Mouse (Mus musculus) MEL (cell line): ENCODE results near the gene Lmntd1. TPM values are rescaled to one million over a fixed set of nuclear protein-coding genes. Genes with fewer than 3 reads are reported as not detected.

Experiments
- DNase-seq: peaks from one replicate; pipeline ENCODE4 v3.0.0; 2011; ENCODE audit warnings: low read depth, low spot score
- H3K27ac ChIP-seq: 2 replicates; pipeline ENCODE4 v1.5.1; 2012; ENCODE audit warnings: low read depth, mild to moderate bottlenecking, control low read depth, low read length, moderate library complexity; ENCODE audit not compliant: control insufficient read depth
- H3K27me3 ChIP-seq, 2 experiments: fragments of 150-350 bp in 1 of 2; sonication (generic) in 1 of 2; 2 replicates each; pipeline ENCODE4 v1.6.1; 2012; ENCODE audit warnings: low read length in 2 of 2, mild to moderate bottlenecking in 2 of 2, improper control_type of control experiment in 1 of 2, moderate library complexity in 1 of 2; ENCODE audit not compliant: insufficient read depth in 2 of 2, control insufficient read depth in 1 of 2
- H3K36me3 ChIP-seq, 2 experiments: 2 replicates each; pipeline ENCODE4 v1.6.1; 2012 to 2014; ENCODE audit warnings: low read length in 2 of 2, improper control_type of control experiment in 1 of 2, inconsistent platforms in 1 of 2, mild to moderate bottlenecking in 1 of 2; ENCODE audit not compliant: insufficient read depth in 2 of 2, control insufficient read depth in 1 of 2
- H3K4me1 ChIP-seq, 2 experiments: fragments of 150-350 bp in 1 of 2; sonication (generic) in 1 of 2; 2 replicates each; pipeline ENCODE4 v1.6.1; 2012; ENCODE audit warnings: low read length in 2 of 2, improper control_type of control experiment in 1 of 2, mild to moderate bottlenecking in 1 of 2; ENCODE audit not compliant: insufficient read depth in 2 of 2, control insufficient read depth in 1 of 2
- H3K4me3 ChIP-seq, 2 experiments: fragments of 150-350 bp in 1 of 2; sonication (generic) in 1 of 2; 2 replicates each; pipeline ENCODE4 v1.5.1; 2012; ENCODE audit warnings: low read depth in 2 of 2, low read length in 2 of 2, mild to moderate bottlenecking in 2 of 2, moderate library complexity in 2 of 2, control low read depth in 1 of 2, improper control_type of control experiment in 1 of 2; ENCODE audit not compliant: control insufficient read depth in 1 of 2, insufficient read depth in 1 of 2
- H3K79me2 ChIP-seq: 2 replicates; pipeline ENCODE4 v1.6.1; 2012; ENCODE audit warnings: mild to moderate bottlenecking, low read length, moderate library complexity; ENCODE audit not compliant: control insufficient read depth, poor library complexity, insufficient read depth
- H3K9ac ChIP-seq: 2 replicates; pipeline ENCODE4 v1.6.1; 2012; ENCODE audit warnings: low read depth, mild to moderate bottlenecking, control low read depth, low read length, moderate library complexity; ENCODE audit not compliant: control insufficient read depth, poor library complexity, severe bottlenecking
- H3K9me3 ChIP-seq: fragments of 150-350 bp; sonication (generic); replicated peaks from 2 replicates; pipeline ENCODE4 v1.6.1; 2012; ENCODE audit warnings: mild to moderate bottlenecking, low read length, improper control_type of control experiment, moderate library complexity; ENCODE audit not compliant: insufficient read depth
- BHLHE40 ChIP-seq: IDR thresholded peaks from 2 replicates; pipeline ENCODE4 v1.6.1; 2012; ENCODE audit warnings: low read depth, mild to moderate bottlenecking, inconsistent platforms, low read length, improper control_type of control experiment, borderline replicate concordance
- CTCF ChIP-seq, 3 experiments: IDR thresholded peaks in 2 of 3; conservative IDR thresholded peaks in 1 of 3; 2 replicates each; pipeline ENCODE4 v1.5.1; 2011 to 2012; ENCODE audit warnings: low read length in 3 of 3, low read depth in 2 of 3, mild to moderate bottlenecking in 2 of 3, improper control_type of control experiment in 1 of 3, inconsistent platforms in 1 of 3, mixed read lengths in 1 of 3, moderate library complexity in 1 of 3; ENCODE audit not compliant: control insufficient read depth in 1 of 3, insufficient read depth in 1 of 3, poor library complexity in 1 of 3, severe bottlenecking in 1 of 3
- ELF1 ChIP-seq: IDR thresholded peaks from 2 replicates; pipeline ENCODE4 v1.6.1; 2014; ENCODE audit warnings: low read depth, mild to moderate bottlenecking, inconsistent platforms, low read length, improper control_type of control experiment, moderate library complexity
- EP300 ChIP-seq, 2 experiments: IDR thresholded peaks; 2 replicates each; pipeline ENCODE4 v1.6.1; 2011; ENCODE audit warnings: improper control_type of control experiment in 2 of 2, low read length in 2 of 2, low read depth in 1 of 2, mild to moderate bottlenecking in 1 of 2
- ETS1 ChIP-seq: IDR thresholded peaks from 2 replicates; pipeline ENCODE4 v1.6.1; 2012; ENCODE audit warnings: low read depth, mild to moderate bottlenecking, inconsistent platforms, low read length, improper control_type of control experiment, moderate library complexity
- GABPA ChIP-seq: IDR thresholded peaks from 2 replicates; pipeline ENCODE4 v1.6.1; 2012; ENCODE audit warnings: low read depth, mild to moderate bottlenecking, inconsistent platforms, low read length, improper control_type of control experiment, moderate library complexity
- GATA1 ChIP-seq: IDR thresholded peaks from 2 replicates; pipeline ENCODE4 v1.6.1; 2011; ENCODE audit warnings: low read depth, low read length, improper control_type of control experiment
- JUND ChIP-seq: IDR thresholded peaks from 2 replicates; pipeline ENCODE4 v1.6.1; 2011; ENCODE audit warnings: low read depth, mild to moderate bottlenecking, improper control_type of control experiment, low read length
- MAFK ChIP-seq: IDR thresholded peaks from 2 replicates; pipeline ENCODE4 v1.6.1; 2011; ENCODE audit warnings: low read depth, mild to moderate bottlenecking, low read length, improper control_type of control experiment, borderline replicate concordance
- MAX ChIP-seq: IDR thresholded peaks from 2 replicates; pipeline ENCODE4 v1.6.1; 2011; ENCODE audit warnings: low read length, improper control_type of control experiment
- MAZ ChIP-seq: IDR thresholded peaks from 2 replicates; pipeline ENCODE4 v1.6.1; 2012; ENCODE audit warnings: low read depth, mild to moderate bottlenecking, inconsistent platforms, low read length, improper control_type of control experiment
- MEF2A ChIP-seq: IDR thresholded peaks from 2 replicates; pipeline ENCODE4 v1.6.1; 2014; ENCODE audit warnings: low read depth, mild to moderate bottlenecking, inconsistent platforms, low read length, improper control_type of control experiment; ENCODE audit not compliant: poor library complexity, insufficient replicate concordance, severe bottlenecking; ENCODE audit errors: extremely low read depth
- MXI1 ChIP-seq: IDR thresholded peaks from 2 replicates; pipeline ENCODE4 v1.6.1; 2011; ENCODE audit warnings: mild to moderate bottlenecking, low read depth, low read length, improper control_type of control experiment
- MYC ChIP-seq: IDR thresholded peaks from 2 replicates; pipeline ENCODE4 v1.6.1; 2011; ENCODE audit warnings: low read depth, mild to moderate bottlenecking, low read length, improper control_type of control experiment, moderate library complexity
- NELFE ChIP-seq: IDR thresholded peaks from 2 replicates; pipeline ENCODE4 v1.6.1; 2011; ENCODE audit warnings: low read depth, low read length, improper control_type of control experiment
- POLR2A ChIP-seq, 2 experiments: IDR thresholded peaks; 2 replicates each; pipeline ENCODE4 v1.6.1; 2011 to 2012; ENCODE audit warnings: low read length in 2 of 2, mild to moderate bottlenecking in 2 of 2, control low read depth in 1 of 2, improper control_type of control experiment in 1 of 2, low read depth in 1 of 2, moderate library complexity in 1 of 2; ENCODE audit not compliant: control insufficient read depth in 1 of 2, insufficient read depth in 1 of 2, poor library complexity in 1 of 2
- POLR2AphosphoS2 ChIP-seq: IDR thresholded peaks from 2 replicates; pipeline ENCODE4 v1.6.1; 2011; ENCODE audit warnings: low read length, improper control_type of control experiment
- POLR2AphosphoS5 ChIP-seq: IDR thresholded peaks from 2 replicates; pipeline ENCODE4 v1.6.1; 2012; ENCODE audit warnings: low read depth, borderline replicate concordance, mild to moderate bottlenecking, inconsistent platforms, low read length, moderate library complexity, mixed read lengths
- RAD21 ChIP-seq: IDR thresholded peaks from 2 replicates; pipeline ENCODE4 v1.6.1; 2011; ENCODE audit warnings: mild to moderate bottlenecking, low read depth, low read length, improper control_type of control experiment
- RCOR1 ChIP-seq: IDR thresholded peaks from 2 replicates; pipeline ENCODE4 v1.6.1; 2012; ENCODE audit warnings: low read depth, mild to moderate bottlenecking, inconsistent platforms, low read length, improper control_type of control experiment
- SIN3A ChIP-seq: IDR thresholded peaks from 2 replicates; pipeline ENCODE4 v1.6.1; 2012; ENCODE audit warnings: low read length, improper control_type of control experiment, inconsistent platforms
- SMC3 ChIP-seq: IDR thresholded peaks from 2 replicates; pipeline ENCODE4 v1.6.1; 2011; ENCODE audit warnings: low read depth, low read length, improper control_type of control experiment
- TBP ChIP-seq: IDR thresholded peaks from 2 replicates; pipeline ENCODE4 v1.8.0; 2011; ENCODE audit warnings: low read depth, low read length, improper control_type of control experiment
- TCF12 ChIP-seq: IDR thresholded peaks from 2 replicates; pipeline ENCODE4 v1.6.1; 2014; ENCODE audit warnings: low read depth, mild to moderate bottlenecking, inconsistent platforms, low read length, improper control_type of control experiment, moderate library complexity
- USF1 ChIP-seq: IDR thresholded peaks from 2 replicates; pipeline ENCODE4 v1.6.1; 2014; ENCODE audit warnings: low read depth, mild to moderate bottlenecking, inconsistent platforms, low read length, improper control_type of control experiment, moderate library complexity
- USF2 ChIP-seq, 2 experiments: IDR thresholded peaks; 2 replicates each; pipeline ENCODE4 v1.6.1; 2011 to 2012; ENCODE audit warnings: improper control_type of control experiment in 2 of 2, low read length in 2 of 2, borderline replicate concordance in 1 of 2, inconsistent platforms in 1 of 2, low read depth in 1 of 2, mild to moderate bottlenecking in 1 of 2; ENCODE audit not compliant: insufficient read depth in 1 of 2
- ZC3H11A ChIP-seq: IDR thresholded peaks from 2 replicates; pipeline ENCODE4 v1.6.1; 2012; ENCODE audit warnings: low read depth, mild to moderate bottlenecking, inconsistent platforms, low read length, improper control_type of control experiment
- ZKSCAN1 ChIP-seq: IDR thresholded peaks from 2 replicates; pipeline ENCODE4 v1.6.1; 2012; ENCODE audit warnings: low read depth, mild to moderate bottlenecking, inconsistent platforms, low read length, improper control_type of control experiment, moderate library complexity
- ZMIZ1 ChIP-seq: IDR thresholded peaks from 2 replicates; pipeline ENCODE4 v1.6.1; 2012; ENCODE audit warnings: low read depth, mild to moderate bottlenecking, inconsistent platforms, low read length, improper control_type of control experiment, moderate library complexity
- ZNF384 ChIP-seq: IDR thresholded peaks from 2 replicates; pipeline ENCODE4 v1.6.1; 2012; ENCODE audit warnings: low read depth, mild to moderate bottlenecking, inconsistent platforms, low read length, improper control_type of control experiment
- polyA plus RNA-seq, 2 experiments: library from polyadenylated mRNA; stranded (reverse) in 1 of 2; unstranded in 1 of 2; fragments of >175 nt in 1 of 2; fragments of >200 nt in 1 of 2; gene quantifications; 2 replicates each; pipeline versions ENCODE4 v1.2.1 to v1.2.4; 2012; ENCODE audit warnings: low replicate concordance in 2 of 2, low read depth in 1 of 2; ENCODE audit not compliant: insufficient read length in 2 of 2, insufficient read depth in 1 of 2, missing spikeins in 1 of 2
- total RNA-seq: library from RNA; depleted of rRNA; stranded (reverse); fragments of 300-350 nt; gene quantifications from 2 replicates; pipeline ENCODE4 v1.2.3, GENCODE M21; 2012

The Lmntd1 gene
- total and polyA plus RNA-seq, 3 experiments: not detected

DNA sequence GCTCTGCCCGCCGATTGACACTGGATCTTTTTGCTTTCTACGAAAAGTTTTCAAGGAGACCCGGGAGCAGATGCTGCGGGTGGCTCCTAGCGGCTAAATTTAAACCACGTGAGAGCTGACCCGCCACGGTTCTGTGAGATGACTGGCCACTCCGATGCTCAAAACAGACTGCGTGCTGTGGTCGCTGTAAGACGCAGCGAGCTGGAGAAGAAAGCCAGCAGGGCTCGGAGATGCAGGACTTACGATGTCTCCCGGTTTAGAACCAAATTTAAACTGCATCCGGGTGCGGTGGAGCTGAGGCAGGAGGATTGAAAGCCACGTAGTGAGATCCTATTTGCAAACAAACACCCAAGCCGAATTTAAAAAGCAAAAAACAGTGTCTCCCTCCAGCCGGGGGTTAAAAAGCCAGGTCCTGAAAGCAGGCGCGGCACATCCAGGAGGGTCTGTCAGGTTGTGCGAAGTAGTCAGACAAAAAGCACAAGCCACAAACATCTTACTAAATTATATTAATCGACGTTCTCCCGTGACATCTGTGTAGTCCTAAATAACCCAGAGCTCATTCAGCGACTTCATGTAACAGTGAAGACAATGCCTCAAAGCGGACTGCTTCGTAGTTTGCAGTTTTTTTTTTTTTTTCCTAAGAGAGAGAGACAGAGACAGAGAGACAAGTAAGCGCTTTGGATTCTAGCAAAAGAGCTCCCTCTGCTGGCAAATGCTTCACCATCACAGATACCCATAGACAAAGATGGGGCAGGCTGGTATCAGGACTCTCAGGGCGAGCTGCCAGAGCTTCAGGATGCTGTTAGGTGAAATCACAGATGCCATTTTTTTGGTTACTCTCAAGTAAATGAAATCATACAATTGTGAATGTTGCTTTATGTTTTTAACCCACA, 272.6 kb downstream of the Lmntd1 start:
- DNase-seq: peak; percentile 96
- H3K4me3 ChIP-seq: peak overlapping the region; percentile 53 to 74
- no peaks in the 10 kb centered on the region; a peak in 3 of 4 replicates for H3K4me1 ChIP-seq
- no peaks in the 10 kb centered on the region; a peak in 1 of 4 replicates for H3K27me3 ChIP-seq
- TF ChIP-seq MAX (no peak; the same call in 1 of the 2 replicates), POLR2AphosphoS5 (no peak), JUND (no peak), ZNF384 (peak; percentile 100), RCOR1 (peak; percentile 59), TCF12 (0 out of 2 replicates have a peak, but pooled peaks have one; percentile 17), RAD21 (peak; percentile 95), EP300 (IDR thresholded peaks at IDR 0.05; ENCODE audit: low read depth in 1 of 2, low read length in 2 of 2) (no peak), POLR2A (IDR thresholded peaks at IDR 0.05; ENCODE audit: control insufficient read depth in 1 of 2, insufficient read depth in 1 of 2, low read depth in 1 of 2, low read length in 2 of 2, poor library complexity in 1 of 2) (no peak), SIN3A (peak; percentile 91), BHLHE40 (0 out of 2 replicates have a peak, but pooled peaks have one; percentile 13), POLR2AphosphoS2 (no peak), GATA1 (peak; percentile 27; the same call in 1 of the 2 replicates), ZMIZ1 (no peak), GABPA (no peak), ZKSCAN1 (no peak; the same call in 1 of the 2 replicates), TBP (peak; percentile 55; the same call in 1 of the 2 replicates), MAFK (no peak), USF1 (peak; percentile 45; the same call in 1 of the 2 replicates), MEF2A (no peak), ZC3H11A (peak; percentile 93), MAZ (peak; percentile 52; the same call in 1 of the 2 replicates), ELF1 (no peak), USF2 (IDR thresholded peaks at IDR 0.05; ENCODE audit: borderline replicate concordance in 1 of 2, insufficient read depth in 1 of 2, low read depth in 1 of 2, low read length in 2 of 2) (no peak), SMC3 (peak; percentile 98), MXI1 (peak; percentile 38), NELFE (no peak), CTCF (IDR thresholded peaks at IDR 0.05 in 2 of 3, conservative IDR thresholded peaks at IDR 0.05 in 1 of 3; ENCODE audit: control insufficient read depth in 1 of 3, insufficient read depth in 1 of 3, low read depth in 2 of 3, low read length in 3 of 3, poor library complexity in 1 of 3, severe bottlenecking in 1 of 3) (peak; percentile 62 to 97 (median 70)), ETS1 (peak; percentile 55; the same call in 1 of the 2 replicates), MYC (peak; percentile 60; the same call in 1 of the 2 replicates)
- TF ChIP-seq, all 39 proteins: peak for 16
- Histone ChIP-seq H3K27ac (peak overlapping the region; percentile 42), H3K9me3 (no peaks in the 10 kb centered on the region), H3K36me3 (no peaks in the 10 kb centered on the region; a peak in 1 of 4 replicates), H3K9ac (peak overlapping the region; percentile 61), H3K79me2 (no peaks in the 10 kb centered on the region)
